Comparison of ENCODE assay signal across 8 mouse cellular contexts in the genomic region with DNA sequence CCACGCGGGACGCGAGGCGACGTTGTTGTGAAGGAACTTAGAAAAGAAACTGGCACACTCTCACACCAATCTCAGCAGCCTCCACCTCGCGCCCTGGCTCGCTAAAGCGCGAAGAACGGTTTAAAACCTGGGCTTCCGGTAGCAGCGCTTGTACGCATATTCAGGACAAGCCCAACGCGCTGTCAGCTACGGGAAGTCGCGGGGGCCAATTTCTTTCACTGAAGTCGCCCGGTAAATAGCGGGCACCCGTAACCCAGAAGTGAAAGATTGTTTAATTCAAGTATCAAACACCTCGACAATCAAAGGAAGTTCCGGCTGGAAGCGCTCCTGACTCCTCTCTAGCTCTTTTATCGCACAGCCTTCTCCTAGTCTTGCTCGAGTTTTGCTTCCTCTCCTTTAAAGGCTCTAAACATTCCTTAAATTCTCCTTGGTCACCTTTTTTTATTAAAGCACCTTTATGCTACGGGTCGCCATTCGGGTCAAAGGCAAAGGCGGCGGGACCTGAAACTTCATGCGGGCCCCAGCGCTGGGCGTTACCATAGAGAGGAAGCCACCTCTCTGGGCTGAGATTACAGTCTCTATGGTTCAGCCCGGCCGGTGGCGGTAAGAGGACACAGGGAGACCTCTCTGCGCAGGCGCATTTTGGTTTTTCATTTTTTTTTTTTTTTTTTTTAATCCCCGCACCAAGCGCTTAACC. TPM values are rescaled to one million over a fixed set of nuclear protein-coding genes. Genes with fewer than 3 reads are reported as not detected.
DNase-seq lines count a peak whose midpoint lies in the region; ATAC-seq lines count a peak whose summit lies in the region.

A gene (plus strand): TSS at position 302 of the 697 bp plus-strand sequence.

- peak within 1 kb of the TSS; percentile 79 for H3K4me2 ChIP-seq in forebrain, embryonic 14.5 days (ENCODE audit: low read length)
- peak within 1 kb of the TSS; percentile 78 for H3K4me2 ChIP-seq in neural tube, embryonic 15.5 days

- H3K4me1 ChIP-seq in forebrain, embryonic 14.5 days (ENCODE audit: control insufficient read depth, insufficient read depth, low read length) = peaks cover 11% of the 10 kb centered on the region
- peaks cover 28% of the 10 kb centered on the region for H3K4me1 ChIP-seq in neural tube, embryonic 15.5 days

- peak; percentile 96 for ATAC-seq in forebrain, embryonic 14.5 days
- peak; percentile 95 for ATAC-seq in neural tube, embryonic 15.5 days (ENCODE audit: low FRiP score)

- intact Hi-C loops in heart, postnatal 14 days (cut with DNase I) = loop anchor here (2.0 to 5.0 kb wide), 3 partner anchors 30 to 70 kb away; a partner anchor contains a TSS

- peak within 1 kb of the TSS; percentile 93 for H3K9ac ChIP-seq in forebrain, embryonic 14.5 days (ENCODE audit: low read length)
- H3K9ac ChIP-seq in neural tube, embryonic 15.5 days (replicated peaks) = peak within 1 kb of the TSS; percentile 97

- H3K27me3 ChIP-seq in forebrain, embryonic 14.5 days (replicated peaks; ENCODE audit: control insufficient read depth, insufficient read depth, low read length) = no peaks in the 10 kb centered on the region
- no peaks in the 10 kb centered on the region for H3K27me3 ChIP-seq in neural tube, embryonic 15.5 days (replicated peaks)

- H3K9me3 ChIP-seq in forebrain, embryonic 14.5 days (replicated peaks; ENCODE audit: control insufficient read depth, low read length) = no peaks in the 10 kb centered on the region
- H3K9me3 ChIP-seq in neural tube, embryonic 15.5 days (replicated peaks) = no peaks in the 10 kb centered on the region

- H3K4me3 ChIP-seq in forebrain, embryonic 14.5 days (ENCODE audit: low read depth, low read length) = peak within 1 kb of the TSS; percentile 80
- H3K4me3 ChIP-seq in neural tube, embryonic 15.5 days (replicated peaks) = peak within 1 kb of the TSS; percentile 96

- peak within 1 kb of the TSS; percentile 92 for H3K27ac ChIP-seq in forebrain, embryonic 14.5 days (ENCODE audit: low read depth, low read length)
- peak within 1 kb of the TSS; percentile 94 for H3K27ac ChIP-seq in neural tube, embryonic 15.5 days (replicated peaks)

- under 1% methylated on average over 44 of the region's 44 CpGs for WGBS in forebrain, embryonic 14.5 days
- WGBS in neural tube, embryonic 15.5 days = under 1% methylated on average over 44 of the region's 44 CpGs

- H3K36me3 ChIP-seq in forebrain, embryonic 14.5 days (ENCODE audit: control insufficient read depth, insufficient read depth, low read length) = 0 out of 2 replicates have a peak, but pooled peaks cover 7% of the 10 kb centered on the region
- no peaks in the 10 kb centered on the region for H3K36me3 ChIP-seq in neural tube, embryonic 15.5 days

- DNase-seq in ES-CJ7 (ENCODE audit: low read depth, low spot score) = peak; percentile 99
- DNase-seq in cerebellum, adult 11 months = peak; percentile 95
- peak; percentile 98 for DNase-seq in forebrain, embryonic 14.5 days (ENCODE audit: low spot score)
- DNase-seq in heart, postnatal 14 days = peak; percentile 91 to 92
- peak; percentile 95 for DNase-seq in layer of hippocampus, adult 11-12 months (ENCODE audit: low spot score)
- DNase-seq in lung, adult 18-20 months = peak; percentile 96 to 97
- peak; percentile 95 for DNase-seq in testis, postnatal 14 days (ENCODE audit: low spot score)

RNA-seq across cellular contexts. Expression of the gene that starts here (rescaled TPM):
- polyA plus RNA-seq in forebrain, embryonic 14.5 days (2014; fragmentation: Nextera tagmentation; extraction: Ambion mirVana) = 71.6 and 108 TPM in 2 replicates
- total RNA-seq in heart, postnatal 14 days (2021) = 100 to 1,000 TPM; 290 to 301 TPM
- 74.7 and 88.1 TPM in 2 replicates for polyA plus RNA-seq in neural tube, embryonic 15.5 days (2015; fragmentation: Nextera tagmentation; extraction: Ambion mirVana)

Comparison
In these comparisons a context has a peak if more than half of its experiments do, and no peak if none do; other contexts are left out.
1. Peak in every context shown above with its lines: DNase-seq, ATAC-seq, H3K4me3 ChIP-seq and H3K27ac ChIP-seq.